Mouse (Mus musculus) limb, embryonic 10.5 days (tissue): ENCODE data around the gene Gm42742. TPM values are rescaled to one million over a fixed set of nuclear protein-coding genes. Genes with fewer than 3 reads are reported as not detected.

ENCODE experiments used
- DNase-seq: peaks from one replicate; pipeline ENCODE4 v3.0.0-alpha.2; 2017; ENCODE audit warnings: low spot score
- H3K27ac ChIP-seq: fragments of 300-500 bp; sonication (generic); 2 replicates; pipeline ENCODE4 v1.5.1; 2016; ENCODE audit warnings: mild to moderate bottlenecking
- H3K27me3 ChIP-seq: fragments of 300-500 bp; sonication (generic); 2 replicates; pipeline ENCODE4 v1.6.1; 2016; ENCODE audit warnings: low read depth, mild to moderate bottlenecking; ENCODE audit not compliant: poor library complexity, severe bottlenecking
- H3K36me3 ChIP-seq: fragments of 300-500 bp; sonication (generic); 2 replicates; pipeline ENCODE4 v1.6.1; 2016; ENCODE audit warnings: mild to moderate bottlenecking, moderate library complexity
- H3K4me1 ChIP-seq: fragments of 300-500 bp; sonication (generic); 2 replicates; pipeline ENCODE4 v1.6.1; 2016
- H3K4me3 ChIP-seq: fragments of 300-500 bp; sonication (generic); 2 replicates; pipeline ENCODE4 v1.5.1; 2016; ENCODE audit warnings: mild to moderate bottlenecking, moderate library complexity
- H3K9me3 ChIP-seq: fragments of 300-500 bp; sonication (generic); replicated peaks from 2 replicates; pipeline ENCODE4 v1.6.1; 2016; ENCODE audit warnings: mild to moderate bottlenecking
- WGBS: fragments of 180-500 bp; shearing (Covaris S2); methylation state at CpG from one replicate; pipeline ENCODE4 v1.1.7; 2016; 5-methylcytosine and 5-hydroxymethylcytosine counted together
- polyA plus RNA-seq: library from polyadenylated mRNA; unstranded; fragments of >200 nt; fragmentation: Nextera tagmentation; extraction: Ambion mirVana; gene quantifications from 2 replicates; pipeline ENCODE4 v1.2.1, GENCODE M21; 2016

Gene Gm42742
- polyA plus RNA-seq, result 30.8 and 44.7 TPM in 2 replicates

GRCm38 (mm10) chr7:127020901-127021562 is at the start of gene Gm42742, which contains the start of gene Prrt2:
Gm42742 (minus strand) TSS chr7:127021097.
Prrt2 (minus strand) TSS chr7:127021211.
- DNase-seq, result peak; percentile 78
- peak within 1 kb of the TSS; percentile 98 for H3K27ac ChIP-seq
- peak within 1 kb of the TSS; percentile 83 for H3K4me3 ChIP-seq
- no peaks in the 10 kb centered on the region for H3K9me3 ChIP-seq
- H3K4me1 ChIP-seq, result peaks cover 79% of the 10 kb centered on the region
- 2% methylated on average over 37 of the region's 37 CpGs for WGBS
- H3K36me3 ChIP-seq, result peaks cover 42% of the 10 kb centered on the region
- H3K27me3 ChIP-seq, result no peaks in the 10 kb centered on the region

- no peak for DNase-seq
- Histone ChIP-seq H3K9me3 (no peaks in the 10 kb centered on the region), H3K27me3 (0 out of 2 replicates have a peak, but pooled peaks cover 3% of the 10 kb centered on the region), H3K36me3 (no peaks in the 10 kb centered on the region), H3K27ac (no peak overlapping the region), H3K4me1 (no peaks in the 10 kb centered on the region), H3K4me3 (no peak overlapping the region)
- 83% methylated on average over 4 of the region's 4 CpGs for WGBS
Measured at GRCm38 (mm10) chr7:127066317-127066716, 45.4 kb upstream of the Gm42742 start.

GRCm38 (mm10) chr7:127065538-127065937 is 44.6 kb upstream of the Gm42742 start:
- DNase-seq, result no peak

GRCm38 (mm10) chr7:127055026-127055585 is 34.2 kb upstream of the Gm42742 start:
- no peak for DNase-seq
- WGBS, result 69% methylated on average over 5 of the region's 5 CpGs
- no peak overlapping the region for H3K4me3 ChIP-seq
- no peaks in the 10 kb centered on the region for H3K9me3 ChIP-seq
- no peaks in the 10 kb centered on the region for H3K4me1 ChIP-seq
- H3K27ac ChIP-seq, result no peak overlapping the region
- no peaks in the 10 kb centered on the region; the same call in 1 of the 2 replicates for H3K27me3 ChIP-seq
- H3K36me3 ChIP-seq, result no peaks in the 10 kb centered on the region

More at GRCm38 (mm10) chr7:127065538-127065937, 44.6 kb upstream of the Gm42742 start:
- Histone ChIP-seq H3K4me3 (no peak overlapping the region), H3K9me3 (no peaks in the 10 kb centered on the region), H3K27ac (no peak overlapping the region), H3K4me1 (no peaks in the 10 kb centered on the region), H3K27me3 (0 out of 2 replicates have a peak, but pooled peaks cover 4% of the 10 kb centered on the region), H3K36me3 (no peaks in the 10 kb centered on the region)
- 87% methylated on average over 6 of the region's 6 CpGs for WGBS

- no peaks in the 10 kb centered on the region for H3K9me3 ChIP-seq
- peaks cover 36% of the 10 kb centered on the region for H3K36me3 ChIP-seq
- peak within 1 kb of the TSS; percentile 97 for H3K4me3 ChIP-seq
- peak; percentile 89 for DNase-seq
- peaks cover 20% of the 10 kb centered on the region for H3K4me1 ChIP-seq
- peak within 1 kb of the TSS; percentile 94 for H3K27ac ChIP-seq
- H3K27me3 ChIP-seq, result no peaks in the 10 kb centered on the region
- under 1% methylated on average over 53 of the region's 53 CpGs for WGBS
Measured at GRCm38 (mm10) chr7:127041851-127042672, 21.2 kb upstream of the Gm42742 start, which contains the start of gene Kif22. Kif22 (minus strand) TSS chr7:127042471.

GRCm38 (mm10) chr7:127031244-127031643 is 10.3 kb upstream of the Gm42742 start:
- Histone ChIP-seq H3K4me1 (peaks cover 10% of the 10 kb centered on the region), H3K36me3 (peaks cover 91% of the 10 kb centered on the region), H3K9me3 (no peaks in the 10 kb centered on the region), H3K27ac (no peak overlapping the region), H3K4me3 (no peak overlapping the region), H3K27me3 (no peaks in the 10 kb centered on the region)
- no peak for DNase-seq
- 91% methylated on average over 1 of the region's 1 CpGs for WGBS

GRCm38 (mm10) chr7:127030172-127030571 is 9.3 kb upstream of the Gm42742 start:
- peaks cover 10% of the 10 kb centered on the region for H3K4me1 ChIP-seq
- H3K4me3 ChIP-seq, result no peak overlapping the region
- no peaks in the 10 kb centered on the region for H3K27me3 ChIP-seq
- H3K27ac ChIP-seq, result no peak overlapping the region
- H3K36me3 ChIP-seq, result peaks cover 86% of the 10 kb centered on the region
- no peak for DNase-seq
- 100% methylated on average over 1 of the region's 1 CpGs for WGBS
- H3K9me3 ChIP-seq, result no peaks in the 10 kb centered on the region

- WGBS, result 78% methylated on average over 8 of the region's 8 CpGs
- DNase-seq, result no peak
Measured at GRCm38 (mm10) chr7:127027885-127028284, 7.0 kb upstream of the Gm42742 start.

GRCm38 (mm10) chr7:127026984-127027726 is 6.3 kb upstream of the Gm42742 start, which contains the start of gene Maz:
Maz (minus strand) TSS chr7:127027037.
- peaks cover 41% of the 10 kb centered on the region for H3K4me1 ChIP-seq
- H3K27ac ChIP-seq, result peak within 1 kb of the TSS; percentile 99
- H3K36me3 ChIP-seq, result peaks cover 86% of the 10 kb centered on the region
- under 1% methylated on average over 54 of the region's 63 CpGs for WGBS
- no peaks in the 10 kb centered on the region for H3K9me3 ChIP-seq
- peak within 1 kb of the TSS; percentile 83 for H3K4me3 ChIP-seq
- DNase-seq, result peak; percentile 99
- no peaks in the 10 kb centered on the region for H3K27me3 ChIP-seq

More at GRCm38 (mm10) chr7:127027885-127028284, 7.0 kb upstream of the Gm42742 start:
- Histone ChIP-seq H3K27ac (peak overlapping the region; percentile 99), H3K36me3 (peaks cover 86% of the 10 kb centered on the region), H3K9me3 (no peaks in the 10 kb centered on the region), H3K4me1 (peaks cover 33% of the 10 kb centered on the region), H3K27me3 (no peaks in the 10 kb centered on the region), H3K4me3 (peak overlapping the region; percentile 83)

GRCm38 (mm10) chr7:127026616-127026983 is 5.7 kb upstream of the Gm42742 start:
- Histone ChIP-seq H3K27ac (peak overlapping the region; percentile 99), H3K4me3 (peak overlapping the region; percentile 83), H3K9me3 (no peaks in the 10 kb centered on the region), H3K36me3 (peaks cover 85% of the 10 kb centered on the region), H3K4me1 (peaks cover 46% of the 10 kb centered on the region), H3K27me3 (no peaks in the 10 kb centered on the region)
- DNase-seq, result no peak
- 0% methylated on average over 2 of the region's 48 CpGs for WGBS

GRCm38 (mm10) chr7:127026161-127026600 is 5.3 kb upstream of the Gm42742 start:
- Histone ChIP-seq H3K27ac (peak overlapping the region; percentile 99), H3K9me3 (no peaks in the 10 kb centered on the region), H3K4me3 (peak overlapping the region; percentile 83), H3K27me3 (no peaks in the 10 kb centered on the region), H3K4me1 (peaks cover 50% of the 10 kb centered on the region), H3K36me3 (peaks cover 83% of the 10 kb centered on the region)
- DNase-seq, result peak; percentile 84
- WGBS, result under 1% methylated on average over 45 of the region's 48 CpGs

GRCm38 (mm10) chr7:127025556-127026160 is 4.8 kb upstream of the Gm42742 start:
- peak overlapping the region; percentile 99 for H3K27ac ChIP-seq
- peaks cover 78% of the 10 kb centered on the region for H3K36me3 ChIP-seq
- H3K4me3 ChIP-seq, result peak overlapping the region; percentile 83
- DNase-seq, result no peak
- WGBS, result under 1% methylated on average over 65 of the region's 65 CpGs
- H3K4me1 ChIP-seq, result peaks cover 56% of the 10 kb centered on the region
- no peaks in the 10 kb centered on the region for H3K27me3 ChIP-seq
- H3K9me3 ChIP-seq, result no peaks in the 10 kb centered on the region
